In genomic region chr7:44839491-44840191, GRCm38 (mm10) we compare ENCODE assay signal across 8 mouse cellular contexts. TPM values are rescaled to one million over a fixed set of nuclear protein-coding genes. Genes with fewer than 3 reads are reported as not detected.
DNase-seq lines count a peak whose midpoint lies in the region; ATAC-seq and TF ChIP-seq lines count a peak whose summit lies in the region.

No protein-coding gene starts in this region.

- 2% methylated on average over 58 of the region's 58 CpGs for WGBS in embryonic facial prominence, embryonic 15.5 days
- WGBS in hindbrain, embryonic 16.5 days = under 1% methylated on average over 58 of the region's 58 CpGs
- WGBS in liver, embryonic 15.5 days (ENCODE audit: insufficient replicate concordance) = 4% methylated on average over 58 of the region's 58 CpGs

- peaks cover 64% of the 10 kb centered on the region for H3K36me3 ChIP-seq in erythroblast, embryonic 14.5 days (ENCODE audit: control insufficient read depth)
- peaks cover 71 to 80% of the 10 kb centered on the region in 2 experiments for H3K36me3 ChIP-seq in CH12.LX (replicated peaks in 1 of 2; ENCODE audit: control insufficient read depth in 1 of 2, insufficient read depth in 1 of 2, low read length in 1 of 2)
- H3K36me3 ChIP-seq in embryonic facial prominence, embryonic 15.5 days = peaks cover 44% of the 10 kb centered on the region
- peaks cover 33% of the 10 kb centered on the region for H3K36me3 ChIP-seq in hindbrain, embryonic 16.5 days (ENCODE audit: control insufficient read depth, insufficient read depth, low read length)
- peaks cover 36% of the 10 kb centered on the region for H3K36me3 ChIP-seq in liver, embryonic 15.5 days (replicated peaks)

- in situ Hi-C loops in CH12.LX (cut with MboI; ENCODE audit: low pct_ligation_motif_present, low pct_unique_long_range_greater_than_20kb, low sequenced_read_pairs) = no loop called here

- no peak for TF ChIP-seq RAD21 in CH12.LX (IDR thresholded peaks at IDR 0.05; ENCODE audit: low read depth, low read length)

- TF ChIP-seq CTCF in CH12.LX (conservative IDR thresholded peaks at IDR 0.05 in 1 of 2, IDR thresholded peaks at IDR 0.05 in 1 of 2; ENCODE audit: low read depth in 2 of 2, low read length in 2 of 2) = no peak

- TF ChIP-seq POLR2A in CH12.LX (IDR thresholded peaks at IDR 0.05; ENCODE audit: low read depth, low read length) = peak; percentile 11; the same call in 1 of the 2 replicates

- peaks cover 20% of the 10 kb centered on the region for H3K27me3 ChIP-seq in erythroblast, embryonic 14.5 days (ENCODE audit: control insufficient read depth)
- H3K27me3 ChIP-seq in CH12.LX (replicated peaks) = no peaks in the 10 kb centered on the region
- peaks cover 37% of the 10 kb centered on the region for H3K27me3 ChIP-seq in embryonic facial prominence, embryonic 15.5 days
- H3K27me3 ChIP-seq in hindbrain, embryonic 16.5 days (replicated peaks; ENCODE audit: control insufficient read depth, insufficient read depth, low read length) = peaks cover 16% of the 10 kb centered on the region
- peaks cover 27% of the 10 kb centered on the region for H3K27me3 ChIP-seq in liver, embryonic 15.5 days

- H3K79me2 ChIP-seq in CH12.LX (replicated peaks; ENCODE audit: control insufficient read depth, extremely low read depth, insufficient read depth, poor library complexity, severe bottlenecking) = no peaks in the 10 kb centered on the region

- H3K9ac ChIP-seq in CH12.LX (ENCODE audit: insufficient read depth, low read depth) = no peak overlapping the region
- 0 out of 2 replicates have a peak overlapping the region, but pooled peaks have one; percentile 6 for H3K9ac ChIP-seq in embryonic facial prominence, embryonic 15.5 days
- H3K9ac ChIP-seq in hindbrain, embryonic 16.5 days (ENCODE audit: low read depth, low read length) = peak overlapping the region; percentile 59
- no peak overlapping the region for H3K9ac ChIP-seq in liver, embryonic 15.5 days

- TF ChIP-seq EP300 in CH12.LX (IDR thresholded peaks at IDR 0.05; ENCODE audit: low read length) = no peak

- no peak for ATAC-seq in erythroblast, adult 5-6 weeks (replicated peaks; ENCODE audit: low FRiP score, poor library complexity, severe bottlenecking)
- peak; percentile 48 for ATAC-seq in embryonic facial prominence, embryonic 15.5 days (ENCODE audit: insufficient number of reproducible peaks, low FRiP score, low TSS enrichment, low read depth)
- peak; percentile 53 for ATAC-seq in hindbrain, embryonic 16.5 days
- ATAC-seq in liver, embryonic 15.5 days (ENCODE audit: insufficient read depth) = peak; percentile 7; the same call in 1 of the 2 replicates

- dilution Hi-C loops in CH12.LX (cut with MboI; ENCODE audit: extremely low pct_ligation_motif_present, extremely low pct_unique_long_range_greater_than_20kb, low sequenced_read_pairs) = no loop called here

- H3K4me1 ChIP-seq in erythroblast, embryonic 14.5 days (ENCODE audit: control insufficient read depth) = peaks cover 30% of the 10 kb centered on the region
- peaks cover 36 to 81% of the 10 kb centered on the region in 2 experiments for H3K4me1 ChIP-seq in CH12.LX (ENCODE audit: control insufficient read depth in 1 of 2, insufficient read depth in 2 of 2)
- peaks cover 14% of the 10 kb centered on the region for H3K4me1 ChIP-seq in embryonic facial prominence, embryonic 15.5 days
- H3K4me1 ChIP-seq in hindbrain, embryonic 16.5 days (ENCODE audit: control insufficient read depth, insufficient read depth, low read depth, low read length) = peaks cover 13% of the 10 kb centered on the region
- peaks cover 41% of the 10 kb centered on the region for H3K4me1 ChIP-seq in liver, embryonic 15.5 days (replicated peaks)

- H3K27ac ChIP-seq in CH12.LX (ENCODE audit: insufficient read depth, low read depth) = no peak overlapping the region
- no peak overlapping the region for H3K27ac ChIP-seq in embryonic facial prominence, embryonic 15.5 days (replicated peaks)
- peak overlapping the region; percentile 25; the same call in 1 of the 2 replicates for H3K27ac ChIP-seq in hindbrain, embryonic 16.5 days (ENCODE audit: low read depth, low read length)
- H3K27ac ChIP-seq in liver, embryonic 15.5 days (replicated peaks) = no peak overlapping the region

- H3K4me2 ChIP-seq in CH12.LX (ENCODE audit: insufficient read depth, low read depth, poor library complexity, severe bottlenecking) = no peak overlapping the region
- peak overlapping the region; percentile 58 for H3K4me2 ChIP-seq in embryonic facial prominence, embryonic 15.5 days (replicated peaks)
- H3K4me2 ChIP-seq in hindbrain, embryonic 16.5 days (ENCODE audit: low read length) = peak overlapping the region; percentile 64
- H3K4me2 ChIP-seq in liver, embryonic 15.5 days = peak overlapping the region; percentile 67

- DNase-seq in CH12.LX (ENCODE audit: extremely low read depth) = no peak
- peak; percentile 54 for DNase-seq in neural tube, embryonic 10.5 days (ENCODE audit: extremely low spot score, low spot score)
- peak; percentile 42 for DNase-seq in thymus, postnatal 25 days

- no peaks in the 10 kb centered on the region for H3K9me3 ChIP-seq in erythroblast, embryonic 14.5 days (ENCODE audit: control insufficient read depth, low read length)
- peaks cover 33% of the 10 kb centered on the region for H3K9me3 ChIP-seq in CH12.LX (replicated peaks; ENCODE audit: low read length)
- no peaks in the 10 kb centered on the region for H3K9me3 ChIP-seq in embryonic facial prominence, embryonic 15.5 days (replicated peaks)
- H3K9me3 ChIP-seq in hindbrain, embryonic 16.5 days (ENCODE audit: control insufficient read depth, low read length) = no peaks in the 10 kb centered on the region
- H3K9me3 ChIP-seq in liver, embryonic 15.5 days (replicated peaks) = no peaks in the 10 kb centered on the region

- H3K4me3 ChIP-seq in erythroblast, embryonic 14.5 days (replicated peaks) = peak overlapping the region; percentile 30
- H3K4me3 ChIP-seq in CH12.LX (replicated peaks in 1 of 3; ENCODE audit: low read depth in 2 of 3, low read length in 2 of 3, poor library complexity in 1 of 3) = peak overlapping the region in 1 of 3 experiments; percentile 21
- peak overlapping the region; percentile 34 for H3K4me3 ChIP-seq in embryonic facial prominence, embryonic 15.5 days (replicated peaks)
- H3K4me3 ChIP-seq in hindbrain, embryonic 16.5 days (ENCODE audit: low read length) = peak overlapping the region; percentile 32
- H3K4me3 ChIP-seq in liver, embryonic 15.5 days (replicated peaks) = peak overlapping the region; percentile 39

RNA-seq across cellular contexts. Expression of gene Akt1s1, which starts 9.2 kb away (rescaled TPM):
- 33.5 and 36.8 TPM in 2 replicates for polyA plus RNA-seq in erythroblast, embryonic 14.5 days (2012)
- total RNA-seq in erythroblast, adult 5-6 weeks (2015; ENCODE audit: low replicate concordance) = 6.5 and 7.1 TPM in 2 replicates
- 19.7 and 43.3 TPM in 2 replicates for total RNA-seq in erythroblast, adult 5-6 weeks (2017; ENCODE audit: low replicate concordance)
- total RNA-seq in CH12.LX (2012; rRNA removed) (21.7 and 24.2 TPM in 2 replicates), CH12.LX (2014; rRNA removed) (8.5 and 9.5 TPM in 2 replicates)
- polyA plus RNA-seq in CH12.LX (2012; ENCODE audit: insufficient read length, low read depth) = 23.3 and 23.4 TPM in 2 replicates
- polyA plus RNA-seq in embryonic facial prominence, embryonic 15.5 days (2015; fragmentation: Nextera tagmentation; extraction: Ambion mirVana) = 124 and 127 TPM in 2 replicates
- 90.7 and 92.8 TPM in 2 replicates for polyA plus RNA-seq in hindbrain, embryonic 16.5 days (2015; fragmentation: Nextera tagmentation; extraction: Ambion mirVana)
- polyA plus RNA-seq in liver, embryonic 15.5 days (2015; fragmentation: Nextera tagmentation; extraction: Ambion mirVana) = 27.7 and 32.3 TPM in 2 replicates

RNA-seq across cellular contexts. Expression of gene Tbc1d17, which starts 9.2 kb away (rescaled TPM):
- polyA plus RNA-seq in erythroblast, embryonic 14.5 days (2012) = 7.7 and 10.0 TPM in 2 replicates
- 15.8 and 21.3 TPM in 2 replicates for total RNA-seq in erythroblast, adult 5-6 weeks (2015; ENCODE audit: low replicate concordance)
- 33.6 and 77.5 TPM in 2 replicates for total RNA-seq in erythroblast, adult 5-6 weeks (2017; ENCODE audit: low replicate concordance)
- total RNA-seq in CH12.LX (2012; rRNA removed) = 32.4 and 40.5 TPM in 2 replicates
- total RNA-seq in CH12.LX (2014; rRNA removed) = 31.9 and 35.5 TPM in 2 replicates
- polyA plus RNA-seq in CH12.LX (2012; ENCODE audit: insufficient read length, low read depth) = 38.5 and 41.9 TPM in 2 replicates
- 86.6 and 89.3 TPM in 2 replicates for polyA plus RNA-seq in embryonic facial prominence, embryonic 15.5 days (2015; fragmentation: Nextera tagmentation; extraction: Ambion mirVana)
- 112 and 120 TPM in 2 replicates for polyA plus RNA-seq in hindbrain, embryonic 16.5 days (2015; fragmentation: Nextera tagmentation; extraction: Ambion mirVana)
- polyA plus RNA-seq in liver, embryonic 15.5 days (2015; fragmentation: Nextera tagmentation; extraction: Ambion mirVana) = 26.1 and 29.4 TPM in 2 replicates

RNA-seq across cellular contexts. Expression of gene Pnkp, which starts 17.3 kb away (rescaled TPM):
- 4.5 and 5.5 TPM in 2 replicates for polyA plus RNA-seq in erythroblast, embryonic 14.5 days (2012)
- 17.3 and 43.3 TPM in 2 replicates for total RNA-seq in erythroblast, adult 5-6 weeks (2015; ENCODE audit: low replicate concordance)
- 26.8 and 32.5 TPM in 2 replicates for total RNA-seq in erythroblast, adult 5-6 weeks (2017; ENCODE audit: low replicate concordance)
- total RNA-seq in CH12.LX (2012; rRNA removed) (35.9 and 41.6 TPM in 2 replicates), CH12.LX (2014; rRNA removed) (14.8 and 15.3 TPM in 2 replicates)
- 20.7 and 22.2 TPM in 2 replicates for polyA plus RNA-seq in CH12.LX (2012; ENCODE audit: insufficient read length, low read depth)
- polyA plus RNA-seq in embryonic facial prominence, embryonic 15.5 days (2015; fragmentation: Nextera tagmentation; extraction: Ambion mirVana) = 30.4 and 37.3 TPM in 2 replicates
- polyA plus RNA-seq in hindbrain, embryonic 16.5 days (2015; fragmentation: Nextera tagmentation; extraction: Ambion mirVana) = 30.1 and 34.0 TPM in 2 replicates
- 23.8 and 28.9 TPM in 2 replicates for polyA plus RNA-seq in liver, embryonic 15.5 days (2015; fragmentation: Nextera tagmentation; extraction: Ambion mirVana)

RNA-seq across cellular contexts. Expression of gene Atf5, which starts 23.2 kb away (rescaled TPM):
- polyA plus RNA-seq in erythroblast, embryonic 14.5 days (2012) = 9.7 and 12.0 TPM in 2 replicates
- total RNA-seq in erythroblast, adult 5-6 weeks (2015; ENCODE audit: low replicate concordance) = 1.3 and 1.9 TPM in 2 replicates
- 2.1 and 2.5 TPM in 2 replicates for total RNA-seq in erythroblast, adult 5-6 weeks (2017; ENCODE audit: low replicate concordance)
- total RNA-seq in CH12.LX (2012; rRNA removed) (34.0 and 71.1 TPM in 2 replicates), CH12.LX (2014; rRNA removed) (12.0 and 13.4 TPM in 2 replicates)
- polyA plus RNA-seq in CH12.LX (2012; ENCODE audit: insufficient read length, low read depth) = 82.3 and 84.5 TPM in 2 replicates
- 12.4 and 14.7 TPM in 2 replicates for polyA plus RNA-seq in embryonic facial prominence, embryonic 15.5 days (2015; fragmentation: Nextera tagmentation; extraction: Ambion mirVana)
- 2.7 and 2.9 TPM in 2 replicates for polyA plus RNA-seq in hindbrain, embryonic 16.5 days (2015; fragmentation: Nextera tagmentation; extraction: Ambion mirVana)
- polyA plus RNA-seq in liver, embryonic 15.5 days (2015; fragmentation: Nextera tagmentation; extraction: Ambion mirVana) = 7.5 and 9.2 TPM in 2 replicates

RNA-seq across cellular contexts. Expression of gene Il4i1, which starts 23.5 kb away (rescaled TPM):
- polyA plus RNA-seq in erythroblast, embryonic 14.5 days (2012) = 0.12 and 0.13 TPM in 2 replicates
- 0.84 TPM in 1 of 2 replicates, not detected in the other for total RNA-seq in erythroblast, adult 5-6 weeks (2015; ENCODE audit: low replicate concordance)
- total RNA-seq in erythroblast, adult 5-6 weeks (2017; ENCODE audit: low replicate concordance) = 0.09 TPM in 1 of 2 replicates, not detected in the other
- total RNA-seq in CH12.LX (2012; rRNA removed) = 42.2 and 57.5 TPM in 2 replicates
- 11.8 and 17.6 TPM in 2 replicates for total RNA-seq in CH12.LX (2014; rRNA removed)
- 49.2 and 58.2 TPM in 2 replicates for polyA plus RNA-seq in CH12.LX (2012; ENCODE audit: insufficient read length, low read depth)
- polyA plus RNA-seq in embryonic facial prominence, embryonic 15.5 days (2015; fragmentation: Nextera tagmentation; extraction: Ambion mirVana) = 0.88 and 1.6 TPM in 2 replicates
- 0.80 and 1.7 TPM in 2 replicates for polyA plus RNA-seq in hindbrain, embryonic 16.5 days (2015; fragmentation: Nextera tagmentation; extraction: Ambion mirVana)
- polyA plus RNA-seq in liver, embryonic 15.5 days (2015; fragmentation: Nextera tagmentation; extraction: Ambion mirVana) = 0.35 and 0.46 TPM in 2 replicates

Comparison
In these comparisons a context has a peak if more than half of its experiments do, and no peak if none do; other contexts are left out.
1. H3K9ac ChIP-seq: peak in embryonic facial prominence, embryonic 15.5 days (single experiment) and hindbrain, embryonic 16.5 days (single experiment); none in CH12.LX (single experiment) and liver, embryonic 15.5 days (single experiment).